In the genomic region with DNA sequence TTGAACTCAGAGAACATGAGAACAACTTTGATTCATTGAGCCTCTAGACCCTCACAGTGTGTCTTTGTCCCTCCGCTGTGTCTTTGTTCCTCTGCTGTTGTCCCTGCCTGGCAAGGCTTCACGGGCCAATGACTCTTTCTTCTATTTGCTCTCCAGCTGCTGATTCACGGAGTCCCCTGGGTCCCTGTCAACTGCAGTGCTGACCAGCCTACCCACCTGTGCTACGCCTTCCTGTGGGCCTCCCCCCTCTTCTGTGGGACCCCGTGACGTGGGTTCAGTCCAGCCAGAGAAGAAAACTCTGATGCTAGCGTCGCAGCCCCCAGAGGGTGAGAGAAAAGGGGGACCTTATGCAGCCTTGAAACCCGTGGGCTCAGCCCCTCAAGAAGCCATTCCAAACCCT, we compare ENCODE assay signal across 12 mouse cellular contexts. TPM values are rescaled to one million over a fixed set of nuclear protein-coding genes. Genes with fewer than 3 reads are reported as not detected.
DNase-seq lines count a peak whose midpoint lies in the region; ATAC-seq and TF ChIP-seq lines count a peak whose summit lies in the region.
"Had no signal": no experiment of that assay in that cellular context is flagged by ENCODE, and none has a peak within 500 bp of the region (broad histone marks: within the 10 kb centered on the region; RNA-seq: fewer than 3 reads in every experiment).

No protein-coding gene starts in this region.

- peaks cover 51% of the 10 kb centered on the region for H3K36me3 ChIP-seq in hindbrain, embryonic 10.5 days
- peaks cover 30% of the 10 kb centered on the region for H3K36me3 ChIP-seq in hindbrain, embryonic 16.5 days (ENCODE audit: control insufficient read depth, insufficient read depth, low read length)
- H3K36me3 ChIP-seq in neural tube, embryonic 11.5 days (ENCODE audit: control insufficient read depth, insufficient read depth, low read length) = peaks cover 12% of the 10 kb centered on the region

- WGBS in hindbrain, embryonic 10.5 days = 53% methylated on average over 9 of the region's 9 CpGs
- WGBS in hindbrain, embryonic 16.5 days = 32% methylated on average over 9 of the region's 9 CpGs
- WGBS in neural tube, embryonic 11.5 days = 50% methylated on average over 9 of the region's 9 CpGs

- no peak overlapping the region for H3K9ac ChIP-seq in hindbrain, embryonic 16.5 days (ENCODE audit: low read depth, low read length)
- H3K9ac ChIP-seq in neural tube, embryonic 11.5 days (ENCODE audit: low read length) = no peak overlapping the region
- H3K9ac ChIP-seq: liver, embryonic 13.5 days had no signal

- ATAC-seq in hindbrain, embryonic 16.5 days = no peak
- ATAC-seq in neural tube, embryonic 11.5 days (ENCODE audit: insufficient read depth, low FRiP score, low TSS enrichment) = no peak
- ATAC-seq: intestine, postnatal 0 days had no signal

- no peaks in the 10 kb centered on the region for H3K9me3 ChIP-seq in hindbrain, embryonic 10.5 days
- no peaks in the 10 kb centered on the region for H3K9me3 ChIP-seq in hindbrain, embryonic 16.5 days (ENCODE audit: control insufficient read depth, low read length)
- H3K9me3 ChIP-seq in neural tube, embryonic 11.5 days (ENCODE audit: control insufficient read depth, low read length) = no peaks in the 10 kb centered on the region
- H3K9me3 ChIP-seq: liver, embryonic 13.5 days had no signal

- no peaks in the 10 kb centered on the region for H3K27me3 ChIP-seq in hindbrain, embryonic 10.5 days (ENCODE audit: insufficient read depth, poor library complexity, severe bottlenecking)
- H3K27me3 ChIP-seq in hindbrain, embryonic 16.5 days (replicated peaks; ENCODE audit: control insufficient read depth, insufficient read depth, low read length) = no peaks in the 10 kb centered on the region
- no peaks in the 10 kb centered on the region for H3K27me3 ChIP-seq in neural tube, embryonic 11.5 days (ENCODE audit: control insufficient read depth, insufficient read depth, low read length)
- H3K27me3 ChIP-seq: liver, embryonic 13.5 days had no signal

- no peak for TF ChIP-seq CTCF in left cerebral cortex, adult 2 months (IDR thresholded peaks at IDR 0.05)

- H3K27ac ChIP-seq in hindbrain, embryonic 10.5 days = peak overlapping the region; percentile 75
- H3K27ac ChIP-seq in hindbrain, embryonic 16.5 days (ENCODE audit: low read depth, low read length) = no peak overlapping the region
- 0 out of 2 replicates have a peak overlapping the region, but pooled peaks have one; percentile 72 for H3K27ac ChIP-seq in neural tube, embryonic 11.5 days (ENCODE audit: low read depth, low read length)
- H3K27ac ChIP-seq in left cerebral cortex, adult 2 months = no peak overlapping the region
- H3K27ac ChIP-seq: liver, embryonic 13.5 days had no signal

- no peak overlapping the region for H3K4me2 ChIP-seq in hindbrain, embryonic 16.5 days (ENCODE audit: low read length)
- no peak overlapping the region for H3K4me2 ChIP-seq in neural tube, embryonic 11.5 days (ENCODE audit: low read depth)
- H3K4me2 ChIP-seq: liver, embryonic 13.5 days had no signal

- H3K4me3 ChIP-seq in hindbrain, embryonic 10.5 days = no peak overlapping the region
- H3K4me3 ChIP-seq in hindbrain, embryonic 16.5 days (ENCODE audit: low read length) = no peak overlapping the region
- no peak overlapping the region for H3K4me3 ChIP-seq in neural tube, embryonic 11.5 days (ENCODE audit: low read depth, low read length)
- H3K4me3 ChIP-seq in left cerebral cortex, adult 2 months = no peak overlapping the region
- H3K4me3 ChIP-seq: liver, embryonic 13.5 days had no signal

- peaks cover 31% of the 10 kb centered on the region for H3K4me1 ChIP-seq in hindbrain, embryonic 10.5 days (replicated peaks)
- peaks cover 24% of the 10 kb centered on the region for H3K4me1 ChIP-seq in hindbrain, embryonic 16.5 days (ENCODE audit: control insufficient read depth, insufficient read depth, low read depth, low read length)
- peaks cover 11% of the 10 kb centered on the region for H3K4me1 ChIP-seq in neural tube, embryonic 11.5 days (ENCODE audit: control insufficient read depth, insufficient read depth, low read length)

- peak; percentile 50 for DNase-seq in hindbrain, embryonic 10.5 days (ENCODE audit: low spot score)
- DNase-seq in neural tube, embryonic 11.5 days (ENCODE audit: low spot score) = peak; percentile 60
- no peak for DNase-seq in neural tube, embryonic 10.5 days (ENCODE audit: extremely low spot score, low spot score)
- peak; percentile 43 for DNase-seq in embryo, embryonic 11 days
- DNase-seq in retina, embryonic 14.5 days (ENCODE audit: low spot score) = peak; percentile 51
- no peak for DNase-seq in left cerebral cortex, adult 2 months (ENCODE audit: extremely low spot score in 1 of 2, low spot score in 2 of 2)
- no peak for DNase-seq in testis, postnatal 14 days (ENCODE audit: low spot score)
- DNase-seq: adrenal gland, adult 2 months; liver, embryonic 13.5 days; lung, postnatal 14 days had no signal

- intact Hi-C loops in left cerebral cortex, adult 2 months (cut with DNase I) = no loop called here

RNA-seq across cellular contexts. Expression of a gene that starts 3.5 kb away (rescaled TPM):
- 76.1 and 88.4 TPM in 2 replicates for polyA plus RNA-seq in hindbrain, embryonic 10.5 days (2016; fragmentation: Nextera tagmentation; extraction: Ambion mirVana)
- polyA plus RNA-seq in hindbrain, embryonic 16.5 days (2015; fragmentation: Nextera tagmentation; extraction: Ambion mirVana) = 71.3 and 77.6 TPM in 2 replicates
- polyA plus RNA-seq in neural tube, embryonic 11.5 days (2014; fragmentation: Nextera tagmentation; extraction: Ambion mirVana) = 68.0 and 76.6 TPM in 2 replicates
- total RNA-seq in left cerebral cortex, adult 2 months (2021) = 10 to 100 TPM; 44.8 to 48.8 TPM

RNA-seq across cellular contexts. Expression of a gene that starts 25.1 kb away (rescaled TPM):
- 47.2 and 78.1 TPM in 2 replicates for polyA plus RNA-seq in hindbrain, embryonic 10.5 days (2016; fragmentation: Nextera tagmentation; extraction: Ambion mirVana)
- polyA plus RNA-seq in hindbrain, embryonic 16.5 days (2015; fragmentation: Nextera tagmentation; extraction: Ambion mirVana) = 127 and 140 TPM in 2 replicates
- 58.4 and 58.9 TPM in 2 replicates for polyA plus RNA-seq in neural tube, embryonic 11.5 days (2014; fragmentation: Nextera tagmentation; extraction: Ambion mirVana)
- total RNA-seq in left cerebral cortex, adult 2 months (2021) = 10 to 100 TPM; 78.1 to 82.4 TPM

RNA-seq across cellular contexts. Expression of a gene that starts 28.9 kb away (rescaled TPM):
- 15.3 and 18.4 TPM in 2 replicates for polyA plus RNA-seq in hindbrain, embryonic 10.5 days (2016; fragmentation: Nextera tagmentation; extraction: Ambion mirVana)
- polyA plus RNA-seq in hindbrain, embryonic 16.5 days (2015; fragmentation: Nextera tagmentation; extraction: Ambion mirVana) = 13.4 and 17.1 TPM in 2 replicates
- 13.9 and 15.4 TPM in 2 replicates for polyA plus RNA-seq in neural tube, embryonic 11.5 days (2014; fragmentation: Nextera tagmentation; extraction: Ambion mirVana)
- total RNA-seq in left cerebral cortex, adult 2 months (2021) = 10 to 100 TPM; 27.2 to 28.0 TPM

RNA-seq across cellular contexts. Expression of a gene that starts 49.4 kb away (rescaled TPM):
- 4.3 and 5.1 TPM in 2 replicates for polyA plus RNA-seq in hindbrain, embryonic 10.5 days (2016; fragmentation: Nextera tagmentation; extraction: Ambion mirVana)
- polyA plus RNA-seq in hindbrain, embryonic 16.5 days (2015; fragmentation: Nextera tagmentation; extraction: Ambion mirVana) = 6.7 and 7.8 TPM in 2 replicates
- 3.8 and 4.8 TPM in 2 replicates for polyA plus RNA-seq in neural tube, embryonic 11.5 days (2014; fragmentation: Nextera tagmentation; extraction: Ambion mirVana)
- total RNA-seq in left cerebral cortex, adult 2 months (2021) = 1 to 10 TPM; 3.9 to 5.3 TPM

RNA-seq across cellular contexts. Expression of a gene that starts 49.9 kb away (rescaled TPM):
- polyA plus RNA-seq in hindbrain, embryonic 10.5 days (2016; fragmentation: Nextera tagmentation; extraction: Ambion mirVana) = 98.2 and 104 TPM in 2 replicates
- 108 and 114 TPM in 2 replicates for polyA plus RNA-seq in hindbrain, embryonic 16.5 days (2015; fragmentation: Nextera tagmentation; extraction: Ambion mirVana)
- 87.9 and 88.6 TPM in 2 replicates for polyA plus RNA-seq in neural tube, embryonic 11.5 days (2014; fragmentation: Nextera tagmentation; extraction: Ambion mirVana)
- 10 to 100 TPM; 89.5 to 96.2 TPM for total RNA-seq in left cerebral cortex, adult 2 months (2021)

Comparison
In these comparisons a context has a peak if more than half of its experiments do, and no peak if none do; other contexts are left out.
1. DNase-seq: peak in hindbrain, embryonic 10.5 days (single experiment), neural tube, embryonic 11.5 days (single experiment), embryo, embryonic 11 days (single experiment) and retina, embryonic 14.5 days (single experiment); none in neural tube, embryonic 10.5 days (single experiment), left cerebral cortex, adult 2 months (0 of 2) and testis, postnatal 14 days (single experiment).
2. H3K27ac ChIP-seq: peak in hindbrain, embryonic 10.5 days (single experiment) and neural tube, embryonic 11.5 days (single experiment); none in hindbrain, embryonic 16.5 days (single experiment) and left cerebral cortex, adult 2 months (single experiment).